Mouse (Mus musculus) heart, embryonic 13.5 days (tissue): Measurements from ENCODE around the gene Nipsnap1. TPM values are rescaled to one million over a fixed set of nuclear protein-coding genes. Genes with fewer than 3 reads are reported as not detected.

Experiments used
- ATAC-seq: fragments of 200-750 bp; cut with Nextera tagmentation; 2 replicates; pipeline ENCODE4 v1.8.0; 2017; ENCODE audit warnings: moderate TSS enrichment; ENCODE audit not compliant: insufficient number of reproducible peaks, low FRiP score, low TSS enrichment; ENCODE audit errors: extremely low read depth
- H3K27ac ChIP-seq: fragments of 300-500 bp; sonication (generic); replicated peaks from 2 replicates; pipeline ENCODE4 v1.5.1; 2015; ENCODE audit warnings: moderate library complexity, mild to moderate bottlenecking, inconsistent platforms
- H3K27me3 ChIP-seq: fragments of 300-500 bp; sonication (generic); replicated peaks from 2 replicates; pipeline ENCODE4 v1.6.1; 2015; ENCODE audit warnings: mild to moderate bottlenecking, inconsistent platforms
- H3K36me3 ChIP-seq: fragments of 300-500 bp; sonication (generic); 2 replicates; pipeline ENCODE4 v1.6.1; 2015; ENCODE audit warnings: mild to moderate bottlenecking, inconsistent platforms
- H3K4me1 ChIP-seq: fragments of 300-500 bp; sonication (generic); 2 replicates; pipeline ENCODE4 v1.6.1; 2015; ENCODE audit warnings: inconsistent platforms
- H3K4me2 ChIP-seq: fragments of 300-500 bp; sonication (generic); 2 replicates; pipeline ENCODE4 v1.6.1; 2015; ENCODE audit warnings: inconsistent platforms, mild to moderate bottlenecking, moderate library complexity
- H3K4me3 ChIP-seq: fragments of 300-500 bp; sonication (generic); 2 replicates; pipeline ENCODE4 v1.5.1; 2015; ENCODE audit warnings: moderate library complexity, mild to moderate bottlenecking, inconsistent platforms
- H3K9ac ChIP-seq: fragments of 300-500 bp; sonication (generic); 2 replicates; pipeline ENCODE4 v1.6.1; 2015; ENCODE audit warnings: inconsistent platforms, mild to moderate bottlenecking, moderate library complexity
- H3K9me3 ChIP-seq: fragments of 300-500 bp; sonication (generic); 2 replicates; pipeline ENCODE4 v1.6.1; 2016; ENCODE audit warnings: inconsistent platforms
- WGBS: fragments of 180-500 bp; shearing (Covaris S2); methylation state at CpG from one replicate; pipeline ENCODE4 v1.1.7; 2015; ENCODE audit warnings: mixed read lengths; 5-methylcytosine and 5-hydroxymethylcytosine counted together
- polyA plus RNA-seq: library from polyadenylated mRNA; unstranded; fragments of >200 nt; fragmentation: Nextera tagmentation; extraction: Ambion mirVana; gene quantifications from 2 replicates; pipeline ENCODE4 v1.2.1, GENCODE M21; 2015

Gene Nipsnap1
- polyA plus RNA-seq, 1 experiment from 2014 or later, result 31.4 TPM

DNA sequence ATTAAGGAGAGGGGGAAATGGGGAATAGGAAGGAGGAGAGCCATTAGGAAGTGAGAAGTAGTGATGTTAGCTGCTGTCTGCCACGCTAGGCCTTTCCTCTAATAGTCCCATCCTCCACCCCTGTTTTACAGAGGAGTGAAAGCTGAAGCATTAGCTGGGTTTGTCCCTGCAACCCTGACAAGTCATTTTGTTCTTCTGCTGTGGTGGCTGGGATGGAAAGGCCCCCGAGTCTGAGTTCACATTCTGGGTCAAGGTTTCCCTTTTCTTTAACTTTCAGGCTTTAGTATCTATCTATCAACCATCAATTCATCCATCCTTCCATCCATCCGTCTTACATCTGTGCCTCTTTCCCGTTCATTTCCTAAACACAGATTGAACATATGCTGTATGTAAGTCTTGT is 7.3 kb downstream of the Nipsnap1 start:
- ATAC-seq, result no peak
- no peak overlapping the region for H3K4me2 ChIP-seq
- peaks cover 16% of the 10 kb centered on the region for H3K4me1 ChIP-seq
- H3K36me3 ChIP-seq, result peaks cover 13% of the 10 kb centered on the region
- 0 out of 2 replicates have a peak, but pooled peaks cover 4% of the 10 kb centered on the region for H3K9me3 ChIP-seq
- H3K4me3 ChIP-seq, result no peak overlapping the region
- WGBS, result 71% methylated on average over 4 of the region's 4 CpGs
- no peak overlapping the region for H3K9ac ChIP-seq
- no peaks in the 10 kb centered on the region for H3K27me3 ChIP-seq
- no peak overlapping the region for H3K27ac ChIP-seq

DNA sequence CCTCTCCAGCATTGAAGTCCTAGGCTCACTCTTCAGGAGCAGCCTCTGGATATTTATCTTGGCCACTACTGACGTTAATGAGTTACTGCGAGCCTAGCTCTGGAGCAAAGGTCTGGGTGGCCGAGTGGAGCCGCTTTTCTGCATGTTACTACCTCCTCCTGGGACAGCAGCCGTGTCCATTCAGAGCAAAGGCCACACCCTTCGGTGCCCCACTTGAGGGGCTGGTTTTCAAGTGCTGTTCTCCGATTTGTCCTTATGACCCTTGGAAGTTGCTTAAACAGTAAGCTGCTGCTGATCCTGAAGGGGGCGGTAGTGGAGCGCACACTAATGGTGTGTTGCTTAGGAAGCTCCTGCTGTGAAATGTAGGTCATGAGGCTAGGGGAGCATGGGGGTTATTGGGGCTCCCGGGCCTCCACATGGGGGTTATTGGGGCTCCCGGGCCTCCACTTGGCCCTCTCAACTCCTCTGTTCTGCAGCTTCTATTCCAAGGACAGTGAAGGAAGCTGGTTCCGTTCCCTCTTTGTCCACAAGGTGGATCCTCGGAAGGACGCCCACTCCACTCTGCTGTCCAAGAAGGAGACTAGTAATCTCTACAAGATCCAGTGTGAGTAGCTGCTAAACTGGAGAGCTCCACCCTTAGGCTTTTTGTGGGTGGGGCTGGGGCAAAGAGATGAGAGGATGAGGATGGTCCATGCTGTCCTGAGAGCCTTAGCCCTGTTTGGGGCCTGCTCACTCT is 9.3 kb downstream of the Nipsnap1 start:
- 0 out of 2 replicates have a peak overlapping the region, but pooled peaks have one; percentile 7 for H3K27ac ChIP-seq

DNA sequence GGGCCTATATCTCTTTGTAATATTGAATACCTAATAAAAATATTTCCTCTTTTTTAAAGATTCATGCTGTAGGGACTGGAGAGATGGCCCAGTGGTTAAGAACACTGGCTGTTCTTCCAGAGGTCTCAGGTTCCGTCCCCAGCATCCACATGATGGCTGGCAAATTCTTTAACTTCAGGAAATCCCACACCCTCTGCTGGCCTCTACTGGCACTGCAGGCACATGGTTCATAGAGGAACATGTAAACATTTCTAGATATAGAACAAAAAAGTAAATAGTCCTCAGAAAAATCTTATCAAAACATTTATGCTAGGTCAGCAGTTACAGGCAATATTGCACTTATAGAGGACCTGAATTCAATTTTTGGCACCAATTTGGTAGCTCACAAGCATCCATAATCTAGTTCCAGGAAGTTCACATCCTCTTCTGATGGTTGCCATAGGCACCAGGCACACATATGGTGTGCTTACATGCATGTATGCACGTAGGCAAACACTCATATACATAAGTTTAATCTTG is 11.7 kb downstream of the Nipsnap1 start:
- Histone ChIP-seq H3K4me2 (no peak overlapping the region), H3K9me3 (no peaks in the 10 kb centered on the region), H3K4me3 (no peak overlapping the region), H3K9ac (no peak overlapping the region), H3K27me3 (no peaks in the 10 kb centered on the region), H3K4me1 (peaks cover 16% of the 10 kb centered on the region), H3K27ac (no peak overlapping the region), H3K36me3 (peaks cover 26% of the 10 kb centered on the region)
- no peak for ATAC-seq
- WGBS, result 57% methylated on average over 2 of the region's 2 CpGs

More for the DNA sequence above, 9.3 kb downstream of the Nipsnap1 start:
- Histone ChIP-seq H3K4me1 (peaks cover 16% of the 10 kb centered on the region), H3K4me2 (peak overlapping the region; percentile 42), H3K9me3 (no peaks in the 10 kb centered on the region), H3K9ac (peak overlapping the region; percentile 42; the same call in 1 of the 2 replicates), H3K4me3 (no peak overlapping the region), H3K36me3 (peaks cover 8% of the 10 kb centered on the region; the same call in 1 of the 2 replicates), H3K27me3 (no peaks in the 10 kb centered on the region)
- 35% methylated on average over 14 of the region's 14 CpGs for WGBS
- no peak for ATAC-seq

- Histone ChIP-seq H3K27ac (no peak overlapping the region), H3K36me3 (peaks cover 39% of the 10 kb centered on the region)
- WGBS, result 84% methylated on average over 3 of the region's 3 CpGs
Observed at GRCm38 (mm10) chr11:4886987-4887386, 13.2 kb downstream of the Nipsnap1 start.

GRCm38 (mm10) chr11:4894848-4895816 is 21.4 kb downstream of the Nipsnap1 start, which contains the start of gene Thoc5:
Gene Thoc5 (plus strand): TSS chr11:4895320.
- Histone ChIP-seq H3K4me2 (peak within 1 kb of the TSS; percentile 96), H3K27ac (peak within 1 kb of the TSS; percentile 34), H3K4me1 (peaks cover 8% of the 10 kb centered on the region), H3K9me3 (no peaks in the 10 kb centered on the region), H3K36me3 (peaks cover 31% of the 10 kb centered on the region), H3K27me3 (no peaks in the 10 kb centered on the region), H3K4me3 (peak within 1 kb of the TSS; percentile 87), H3K9ac (peak within 1 kb of the TSS; percentile 90)
- 3% methylated on average over 52 of the region's 52 CpGs for WGBS
- no peak; the same call in 1 of the 2 replicates for ATAC-seq

More at GRCm38 (mm10) chr11:4886987-4887386, 13.2 kb downstream of the Nipsnap1 start:
- no peak for ATAC-seq
- Histone ChIP-seq H3K4me3 (no peak overlapping the region), H3K4me1 (peaks cover 11% of the 10 kb centered on the region), H3K27me3 (no peaks in the 10 kb centered on the region), H3K4me2 (no peak overlapping the region), H3K9ac (no peak overlapping the region), H3K9me3 (no peaks in the 10 kb centered on the region)

GRCm38 (mm10) chr11:4900437-4900836 is 26.7 kb downstream of the Nipsnap1 start:
- H3K27ac ChIP-seq, result no peak overlapping the region
- H3K4me1 ChIP-seq, result peaks cover 8% of the 10 kb centered on the region
- H3K27me3 ChIP-seq, result no peaks in the 10 kb centered on the region
- no peak overlapping the region for H3K4me2 ChIP-seq
- no peak overlapping the region for H3K9ac ChIP-seq
- ATAC-seq, result no peak
- 69% methylated on average over 5 of the region's 5 CpGs for WGBS
- H3K36me3 ChIP-seq, result peaks cover 54% of the 10 kb centered on the region
- H3K9me3 ChIP-seq, result no peaks in the 10 kb centered on the region
- no peak overlapping the region for H3K4me3 ChIP-seq

- Histone ChIP-seq H3K4me3 (no peak overlapping the region), H3K9me3 (no peaks in the 10 kb centered on the region), H3K36me3 (peaks cover 66% of the 10 kb centered on the region), H3K4me1 (no peaks in the 10 kb centered on the region), H3K27ac (no peak overlapping the region), H3K27me3 (no peaks in the 10 kb centered on the region), H3K9ac (no peak overlapping the region), H3K4me2 (no peak overlapping the region)
- no peak for ATAC-seq
- 87% methylated on average over 6 of the region's 6 CpGs for WGBS
Observed at GRCm38 (mm10) chr11:4901956-4902355, 28.2 kb downstream of the Nipsnap1 start.

- peaks cover 87% of the 10 kb centered on the region for H3K36me3 ChIP-seq
- no peak overlapping the region for H3K27ac ChIP-seq
- H3K27me3 ChIP-seq, result no peaks in the 10 kb centered on the region
- no peak overlapping the region for H3K4me3 ChIP-seq
- H3K4me1 ChIP-seq, result no peaks in the 10 kb centered on the region
- no peak overlapping the region for H3K9ac ChIP-seq
- H3K4me2 ChIP-seq, result no peak overlapping the region
- 79% methylated on average over 6 of the region's 6 CpGs for WGBS
- H3K9me3 ChIP-seq, result no peaks in the 10 kb centered on the region
- no peak for ATAC-seq
Observed at GRCm38 (mm10) chr11:4906231-4906630, 32.5 kb downstream of the Nipsnap1 start.

DNA sequence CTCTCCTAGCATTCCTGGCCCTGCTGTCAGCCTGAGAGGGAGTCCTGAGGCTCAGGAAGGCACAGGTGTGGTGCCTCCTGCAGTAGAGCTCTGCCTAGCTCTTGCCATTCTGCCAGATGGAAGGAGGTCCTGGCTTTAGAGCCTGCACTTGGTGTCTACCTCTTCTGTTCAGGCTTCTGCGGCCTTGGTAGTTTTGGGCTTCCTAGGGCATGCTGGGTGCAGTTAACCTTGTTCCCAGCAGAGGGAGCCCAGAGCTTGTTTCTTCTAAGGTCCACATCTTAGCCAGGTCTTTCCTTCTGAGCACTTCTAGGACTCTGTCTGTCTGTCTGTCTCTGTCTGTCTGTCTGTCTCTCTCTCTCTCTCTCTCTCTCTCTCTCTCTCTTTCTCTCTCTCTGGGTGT is 42.3 kb downstream of the Nipsnap1 start:
- Histone ChIP-seq H3K27me3 (no peaks in the 10 kb centered on the region), H3K4me2 (no peak overlapping the region), H3K9me3 (no peaks in the 10 kb centered on the region), H3K4me3 (no peak overlapping the region), H3K9ac (no peak overlapping the region), H3K4me1 (no peaks in the 10 kb centered on the region), H3K36me3 (peaks cover 94% of the 10 kb centered on the region), H3K27ac (no peak overlapping the region)
- ATAC-seq, result no peak
- WGBS, result 25% methylated on average over 1 of the region's 1 CpGs

- WGBS, result 84% methylated on average over 2 of the region's 2 CpGs
- no peak for ATAC-seq
Observed at GRCm38 (mm10) chr11:4921281-4921680, 47.5 kb downstream of the Nipsnap1 start.

DNA sequence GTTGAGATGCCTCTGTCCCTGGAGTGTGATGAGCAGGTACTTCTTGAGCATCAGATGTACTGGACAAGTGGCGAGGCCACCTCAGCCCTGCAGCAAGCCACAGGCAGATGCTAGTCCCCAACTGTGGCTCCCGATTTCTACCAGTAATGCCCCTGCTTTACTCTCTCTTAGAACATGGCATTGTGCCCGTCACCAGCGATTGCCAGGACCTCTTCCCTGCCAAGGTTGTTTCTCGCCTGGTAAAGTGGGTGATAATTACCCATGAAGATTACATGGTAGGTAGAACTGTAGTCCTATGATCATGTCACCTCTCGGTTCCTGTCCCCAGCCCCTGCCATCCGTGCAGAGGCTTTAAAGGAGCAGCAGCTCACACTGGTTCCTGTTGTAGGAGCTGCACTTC is 48.0 kb downstream of the Nipsnap1 start:
- H3K4me1 ChIP-seq, result peaks cover 4% of the 10 kb centered on the region; the same call in 1 of the 2 replicates
- no peak overlapping the region for H3K4me2 ChIP-seq
- H3K27ac ChIP-seq, result no peak overlapping the region
- H3K9ac ChIP-seq, result no peak overlapping the region
- WGBS, result 83% methylated on average over 7 of the region's 7 CpGs
- peaks cover 99% of the 10 kb centered on the region for H3K36me3 ChIP-seq
- ATAC-seq, result no peak
- no peaks in the 10 kb centered on the region for H3K27me3 ChIP-seq
- H3K9me3 ChIP-seq, result no peaks in the 10 kb centered on the region
- no peak overlapping the region for H3K4me3 ChIP-seq

More at GRCm38 (mm10) chr11:4921281-4921680, 47.5 kb downstream of the Nipsnap1 start:
- H3K27me3 ChIP-seq, result no peaks in the 10 kb centered on the region
- H3K36me3 ChIP-seq, result peaks cover 99% of the 10 kb centered on the region
- no peak overlapping the region for H3K4me2 ChIP-seq
- H3K9me3 ChIP-seq, result no peaks in the 10 kb centered on the region
- H3K4me3 ChIP-seq, result no peak overlapping the region
- no peaks in the 10 kb centered on the region for H3K4me1 ChIP-seq
- H3K27ac ChIP-seq, result no peak overlapping the region
- H3K9ac ChIP-seq, result no peak overlapping the region
